Mouse (Mus musculus) forebrain, postnatal 0 days (tissue): ENCODE results near the gene Hspa13. TPM values are rescaled to one million over a fixed set of nuclear protein-coding genes. Genes with fewer than 3 reads are reported as not detected.
A peak's percentile ranks its signal among the peaks of the same experiment; 100 is the strongest.

Source experiments
- ATAC-seq: fragments of 200-750 bp; cut with Nextera tagmentation; 2 replicates; pipeline ENCODE4 v1.8.0; 2017; ENCODE audit warnings: mild to moderate bottlenecking, moderate library complexity
- DNase-seq: peaks from one replicate; pipeline ENCODE4 v3.0.0-alpha.2; 2015
- H3K27ac ChIP-seq: fragments of 300-500 bp; sonication (generic); 2 replicates; pipeline ENCODE4 v1.5.1; 2014; ENCODE audit warnings: low read depth, mild to moderate bottlenecking, antibody characterized with exemption, low read length, moderate library complexity, mixed read lengths
- H3K27me3 ChIP-seq: fragments of 300-500 bp; sonication (generic); 2 replicates; pipeline ENCODE4 v1.6.1; 2014; ENCODE audit warnings: mild to moderate bottlenecking, low read length, mixed read lengths; ENCODE audit not compliant: insufficient read depth
- H3K36me3 ChIP-seq: fragments of 300-500 bp; sonication (generic); 2 replicates; pipeline ENCODE4 v1.6.1; 2014; ENCODE audit warnings: mild to moderate bottlenecking, moderate library complexity; ENCODE audit not compliant: insufficient read depth
- H3K4me1 ChIP-seq: fragments of 300-500 bp; sonication (generic); 2 replicates; pipeline ENCODE4 v1.6.1; 2014; ENCODE audit warnings: antibody characterized with exemption; ENCODE audit not compliant: insufficient read depth
- H3K4me2 ChIP-seq: fragments of 300-500 bp; sonication (generic); 2 replicates; pipeline ENCODE4 v1.6.1; 2014; ENCODE audit warnings: low read depth, mild to moderate bottlenecking, moderate library complexity
- H3K4me3 ChIP-seq: fragments of 300-500 bp; sonication (generic); 2 replicates; pipeline ENCODE4 v1.5.1; 2014; ENCODE audit warnings: low read depth, low read length, mixed read lengths
- H3K9ac ChIP-seq: fragments of 300-500 bp; sonication (generic); 2 replicates; pipeline ENCODE4 v1.6.1; 2014; ENCODE audit warnings: mild to moderate bottlenecking
- H3K9me3 ChIP-seq: fragments of 300-500 bp; sonication (generic); 2 replicates; pipeline ENCODE4 v1.6.1; 2016; ENCODE audit warnings: low read length
- CTCF ChIP-seq: sonication (generic); IDR thresholded peaks from 2 replicates; pipeline ENCODE4 v1.5.1; 2016; ENCODE audit warnings: antibody characterized with exemption, control low read depth, low read depth
- WGBS: fragments of 180-500 bp; shearing (Covaris S2); extraction: QIAGEN DNeasy Blood & Tissue Kit; methylation state at CpG from one replicate; pipeline ENCODE4 v1.1.7; 2014; 5-methylcytosine and 5-hydroxymethylcytosine counted together
- microRNA-seq, 2 experiments: library from miRNA; unstranded; fragments of <30 nt; microRNA quantifications; one replicate each; pipeline ENCODE4; 2016
- polyA plus RNA-seq: library from polyadenylated mRNA; unstranded; fragments of >200 nt; fragmentation: Nextera tagmentation; extraction: Ambion mirVana; gene quantifications from 2 replicates; pipeline ENCODE4 v1.2.1, GENCODE M21; 2015
- total RNA-seq: library from RNA; depleted of rRNA; stranded (reverse); fragments of >200 nt; gene quantifications from 2 replicates; pipeline ENCODE4 v1.2.3, GENCODE M21; 2014; rRNA removed

The Hspa13 gene
- total and polyA plus RNA-seq, 2 experiments from 2014 or later, result 40.1 to 67.3 TPM

GRCm38 (mm10) chr16:75748926-75749325 is 18.0 kb downstream of the Hspa13 start:
- no peak for TF ChIP-seq CTCF
- H3K27me3 ChIP-seq, result no peaks in the 10 kb centered on the region
- no peak overlapping the region for H3K27ac ChIP-seq
- no peak for ATAC-seq
- no peak overlapping the region for H3K4me3 ChIP-seq
- H3K9me3 ChIP-seq, result no peaks in the 10 kb centered on the region
- H3K36me3 ChIP-seq, result no peaks in the 10 kb centered on the region
- H3K9ac ChIP-seq, result no peak overlapping the region
- DNase-seq, result no peak
- WGBS, result 94% methylated on average over 1 of the region's 1 CpGs
- no peak overlapping the region for H3K4me2 ChIP-seq
- no peaks in the 10 kb centered on the region for H3K4me1 ChIP-seq

GRCm38 (mm10) chr16:75744014-75744413 is 22.9 kb downstream of the Hspa13 start:
- Histone ChIP-seq H3K4me1 (no peaks in the 10 kb centered on the region), H3K4me2 (no peak overlapping the region), H3K9ac (no peak overlapping the region), H3K4me3 (no peak overlapping the region), H3K36me3 (no peaks in the 10 kb centered on the region), H3K27ac (no peak overlapping the region), H3K9me3 (no peaks in the 10 kb centered on the region), H3K27me3 (no peaks in the 10 kb centered on the region)
- WGBS, result 40% methylated on average over 3 of the region's 3 CpGs
- DNase-seq (peak; percentile 6), ATAC-seq (peak; percentile 58; the same call in 1 of the 2 replicates)
- TF ChIP-seq CTCF, result no peak

GRCm38 (mm10) chr16:75717405-75718173 is 49.3 kb downstream of the Hspa13 start:
- H3K9me3 ChIP-seq, result no peaks in the 10 kb centered on the region
- DNase-seq, result no peak
- H3K27me3 ChIP-seq, result no peaks in the 10 kb centered on the region
- no peak overlapping the region for H3K9ac ChIP-seq
- no peak overlapping the region for H3K4me3 ChIP-seq
- 60% methylated on average over 2 of the region's 2 CpGs for WGBS
- no peak for TF ChIP-seq CTCF
- no peak overlapping the region for H3K27ac ChIP-seq
- no peaks in the 10 kb centered on the region for H3K4me1 ChIP-seq
- H3K36me3 ChIP-seq, result no peaks in the 10 kb centered on the region
- ATAC-seq, result no peak
- no peak overlapping the region for H3K4me2 ChIP-seq

GRCm38 (mm10) chr16:75696176-75696575 is 70.7 kb downstream of the Hspa13 start:
- ATAC-seq (no peak), DNase-seq (peak; percentile 48)
- Histone ChIP-seq H3K9me3 (no peaks in the 10 kb centered on the region), H3K4me2 (no peak overlapping the region), H3K4me3 (no peak overlapping the region), H3K9ac (no peak overlapping the region), H3K36me3 (no peaks in the 10 kb centered on the region), H3K27ac (no peak overlapping the region), H3K27me3 (no peaks in the 10 kb centered on the region), H3K4me1 (no peaks in the 10 kb centered on the region)
- 22% methylated on average over 2 of the region's 2 CpGs for WGBS
- peak; percentile 70 for TF ChIP-seq CTCF

Small RNAs within 50 kb of the gene (microRNA-seq; reads per million reads assigned to microRNA genes)
- 0 reads per million in 2 experiments for gene Gm22923

Other genes starting within 250 kb of the Hspa13 start
- 0.10 TPM in 1 of 2 replicates, not detected in the other for gene Lipi, start 181.0 kb downstream of the Hspa13 start, total RNA-seq
- not detected in 2 replicates for gene Lipi, start 181.0 kb downstream of the Hspa13 start, polyA plus RNA-seq
- 7.5 and 9.1 TPM in 2 replicates for gene Rbm11, start 174.3 kb downstream of the Hspa13 start, total RNA-seq
- 3.8 and 5.2 TPM in 2 replicates for gene Rbm11, start 174.3 kb downstream of the Hspa13 start, polyA plus RNA-seq